Mouse (Mus musculus): ENCODE results near the gene Ccdc142. TPM values are rescaled to one million over a fixed set of nuclear protein-coding genes. Genes with fewer than 3 reads are reported as not detected.

Ccdc142 gene
- polyA plus RNA-seq, 1 experiment from 2014 or later = 1.6 TPM

GRCm38 (mm10) chr6:83111510-83112136, 10.2 kb downstream of the Ccdc142 start:
- no peaks in the 10 kb centered on the region for H3K9me3 ChIP-seq
- 86% methylated on average over 4 of the region's 4 CpGs for WGBS
- H3K4me1 ChIP-seq = peaks cover 38% of the 10 kb centered on the region
- peaks cover 12% of the 10 kb centered on the region; the same call in 1 of the 2 replicates for H3K36me3 ChIP-seq
- H3K4me2 ChIP-seq (replicated peaks) = no peak overlapping the region
- H3K27me3 ChIP-seq = no peaks in the 10 kb centered on the region
- no peak overlapping the region for H3K4me3 ChIP-seq
- no peak overlapping the region for H3K9ac ChIP-seq
- no peak for ATAC-seq (ENCODE audit: low FRiP score, low read depth)
- no peak overlapping the region for H3K27ac ChIP-seq

- H3K9me3 ChIP-seq = no peaks in the 10 kb centered on the region
- peak within 1 kb of the TSS; percentile 74 for H3K27ac ChIP-seq
- WGBS = 1% methylated on average over 53 of the region's 58 CpGs
- H3K36me3 ChIP-seq = peaks cover 42% of the 10 kb centered on the region
- ATAC-seq (ENCODE audit: low FRiP score, low read depth) = peak; percentile 90
- peak within 1 kb of the TSS; percentile 92 for H3K9ac ChIP-seq
- H3K4me2 ChIP-seq (replicated peaks) = peak within 1 kb of the TSS; percentile 93
- H3K4me3 ChIP-seq = peak within 1 kb of the TSS; percentile 90
- no peaks in the 10 kb centered on the region for H3K27me3 ChIP-seq
- peaks cover 34% of the 10 kb centered on the region for H3K4me1 ChIP-seq
Observed at GRCm38 (mm10) chr6:83115011-83115671, 13.7 kb downstream of the Ccdc142 start, which contains the start of gene Mogs. Mogs (plus strand) TSS chr6:83115496.

GRCm38 (mm10) chr6:83115682-83116372, 14.4 kb downstream of the Ccdc142 start:
- no peaks in the 10 kb centered on the region for H3K27me3 ChIP-seq
- 2% methylated on average over 32 of the region's 48 CpGs for WGBS
- no peaks in the 10 kb centered on the region for H3K9me3 ChIP-seq
- peak overlapping the region; percentile 92 for H3K9ac ChIP-seq
- H3K27ac ChIP-seq = peak overlapping the region; percentile 74
- peaks cover 40% of the 10 kb centered on the region for H3K36me3 ChIP-seq
- H3K4me1 ChIP-seq = peaks cover 37% of the 10 kb centered on the region
- peak overlapping the region; percentile 93 for H3K4me2 ChIP-seq (replicated peaks)
- ATAC-seq (ENCODE audit: low FRiP score, low read depth) = peak; percentile 55
- H3K4me3 ChIP-seq = peak overlapping the region; percentile 90

- ATAC-seq (ENCODE audit: low FRiP score, low read depth) = no peak
- Histone ChIP-seq H3K27me3 (no peaks in the 10 kb centered on the region), H3K4me1 (peaks cover 37% of the 10 kb centered on the region), H3K27ac (0 out of 2 replicates have a peak overlapping the region, but pooled peaks have one; percentile 74), H3K9me3 (no peaks in the 10 kb centered on the region), H3K9ac (peak overlapping the region; percentile 92), H3K36me3 (peaks cover 34% of the 10 kb centered on the region), H3K4me3 (peak overlapping the region; percentile 90), H3K4me2 (replicated peaks) (peak overlapping the region; percentile 93)
- 81% methylated on average over 11 of the region's 11 CpGs for WGBS
Observed at GRCm38 (mm10) chr6:83116373-83117164, 15.2 kb downstream of the Ccdc142 start.

- Histone ChIP-seq H3K4me1 (peaks cover 38% of the 10 kb centered on the region), H3K27me3 (no peaks in the 10 kb centered on the region), H3K4me3 (no peak overlapping the region; the same call in 1 of the 2 replicates), H3K36me3 (peaks cover 33% of the 10 kb centered on the region), H3K9ac (peak overlapping the region; percentile 92), H3K4me2 (replicated peaks) (peak overlapping the region; percentile 93), H3K9me3 (no peaks in the 10 kb centered on the region), H3K27ac (no peak overlapping the region)
- no peak for ATAC-seq (ENCODE audit: low FRiP score, low read depth)
- WGBS = 82% methylated on average over 4 of the region's 4 CpGs
Observed at GRCm38 (mm10) chr6:83117165-83117438, 15.7 kb downstream of the Ccdc142 start.

- peaks cover 33% of the 10 kb centered on the region for H3K36me3 ChIP-seq
- 0 out of 2 replicates have a peak overlapping the region, but pooled peaks have one; percentile 5 for H3K4me3 ChIP-seq
- no peak overlapping the region for H3K9ac ChIP-seq
- no peaks in the 10 kb centered on the region for H3K9me3 ChIP-seq
- no peaks in the 10 kb centered on the region for H3K27me3 ChIP-seq
- no peak for ATAC-seq (ENCODE audit: low FRiP score, low read depth)
- 0 out of 2 replicates have a peak overlapping the region, but pooled peaks have one; percentile 3 for H3K4me2 ChIP-seq (replicated peaks)
- H3K27ac ChIP-seq = no peak overlapping the region
- H3K4me1 ChIP-seq = peaks cover 43% of the 10 kb centered on the region
- WGBS = 92% methylated on average over 13 of the region's 13 CpGs
Observed at GRCm38 (mm10) chr6:83117616-83118015, 16.2 kb downstream of the Ccdc142 start.

- H3K9me3 ChIP-seq = no peaks in the 10 kb centered on the region
- H3K4me2 ChIP-seq (replicated peaks) = 0 out of 2 replicates have a peak overlapping the region, but pooled peaks have one; percentile 3
- H3K27me3 ChIP-seq = no peaks in the 10 kb centered on the region
- H3K27ac ChIP-seq = no peak overlapping the region; the same call in 1 of the 2 replicates
- peaks cover 33% of the 10 kb centered on the region for H3K36me3 ChIP-seq
- peaks cover 50% of the 10 kb centered on the region for H3K4me1 ChIP-seq
- H3K4me3 ChIP-seq = no peak overlapping the region
- H3K9ac ChIP-seq = no peak overlapping the region
- no peak for ATAC-seq (ENCODE audit: low FRiP score, low read depth)
- WGBS = 81% methylated on average over 11 of the region's 11 CpGs
Observed at GRCm38 (mm10) chr6:83118369-83118768, 17.0 kb downstream of the Ccdc142 start.

GRCm38 (mm10) chr6:83118825-83119733, 17.7 kb downstream of the Ccdc142 start:
- H3K9me3 ChIP-seq = no peaks in the 10 kb centered on the region
- peaks cover 33% of the 10 kb centered on the region for H3K36me3 ChIP-seq
- peak overlapping the region; percentile 95 for H3K9ac ChIP-seq
- H3K27ac ChIP-seq = no peak overlapping the region; the same call in 1 of the 2 replicates
- peak overlapping the region; percentile 91 for H3K4me2 ChIP-seq (replicated peaks)
- no peak for ATAC-seq (ENCODE audit: low FRiP score, low read depth)
- H3K4me1 ChIP-seq = peaks cover 56% of the 10 kb centered on the region
- no peaks in the 10 kb centered on the region for H3K27me3 ChIP-seq
- WGBS = 87% methylated on average over 14 of the region's 14 CpGs
- peak overlapping the region; percentile 77; the same call in 1 of the 2 replicates for H3K4me3 ChIP-seq

GRCm38 (mm10) chr6:83119734-83120051, 18.3 kb downstream of the Ccdc142 start:
- Histone ChIP-seq H3K4me2 (replicated peaks) (peak overlapping the region; percentile 91), H3K4me3 (peak overlapping the region; percentile 77), H3K27ac (0 out of 2 replicates have a peak overlapping the region, but pooled peaks have one; percentile 92), H3K36me3 (peaks cover 33% of the 10 kb centered on the region), H3K9ac (peak overlapping the region; percentile 95), H3K4me1 (peaks cover 57% of the 10 kb centered on the region), H3K9me3 (no peaks in the 10 kb centered on the region), H3K27me3 (no peaks in the 10 kb centered on the region)
- WGBS = 82% methylated on average over 7 of the region's 7 CpGs
- no peak for ATAC-seq (ENCODE audit: low FRiP score, low read depth)

GRCm38 (mm10) chr6:83120930-83121862, 19.8 kb downstream of the Ccdc142 start, which contains the start of gene Wbp1:
Wbp1 (minus strand) TSS chr6:83121559.
- peak within 1 kb of the TSS; percentile 95 for H3K9ac ChIP-seq
- peaks cover 51% of the 10 kb centered on the region for H3K4me1 ChIP-seq
- H3K4me2 ChIP-seq (replicated peaks) = peak within 1 kb of the TSS; percentile 94
- H3K4me3 ChIP-seq = peak within 1 kb of the TSS; percentile 77
- ATAC-seq (ENCODE audit: low FRiP score, low read depth) = peak; percentile 95
- H3K27me3 ChIP-seq = no peaks in the 10 kb centered on the region
- peaks cover 33% of the 10 kb centered on the region for H3K36me3 ChIP-seq
- H3K27ac ChIP-seq = peak within 1 kb of the TSS; percentile 99
- no peaks in the 10 kb centered on the region for H3K9me3 ChIP-seq
- under 1% methylated on average over 38 of the region's 38 CpGs for WGBS

Measured in limb, embryonic 13.5 days (tissue).